Mouse (Mus musculus) lung, adult 2 months (tissue): ENCODE measurements around the gene Cacng7.

Experiments used
- CTCF ChIP-seq: fragments of 200-500 bp; IDR thresholded peaks from 2 replicates; pipeline ENCODE4 v1.5.1; 2011; ENCODE audit warnings: mild to moderate bottlenecking, low read length, control low read depth; ENCODE audit not compliant: insufficient read depth
- POLR2A ChIP-seq: fragments of 200-500 bp; IDR thresholded peaks from 2 replicates; pipeline ENCODE4 v1.6.1; 2011; ENCODE audit warnings: low read depth, mild to moderate bottlenecking, control low read depth, low read length, borderline replicate concordance; ENCODE audit errors: extremely low read depth

- no peak for TF ChIP-seq CTCF
- TF ChIP-seq POLR2A = no peak
These were observed 4.8 kb upstream of the Cacng7 start for GRCm38 (mm10) chr7:3327961-3328360.
